Mouse (Mus musculus): ENCODE data around the gene Mlst8. TPM values are rescaled to one million over a fixed set of nuclear protein-coding genes. Genes with fewer than 3 reads are reported as not detected.
A peak's percentile ranks its signal among the peaks of the same experiment; 100 is the strongest.

Mlst8 gene
- total RNA-seq, 2 experiments from 2014 or later, result 36.0 to 44.9 TPM

- Histone ChIP-seq H3K27ac (peak overlapping the region; percentile 96), H3K4me3 (peak overlapping the region; percentile 78)
- TF ChIP-seq CTCF (conservative IDR thresholded peaks at IDR 0.05), result no peak
- DNase-seq (ENCODE audit: low spot score in 2 of 2), result no peak
These were observed 24.6 kb downstream of the Mlst8 start for GRCm38 (mm10) chr17:24454218-24454755.

- Histone ChIP-seq H3K4me3 (no peak overlapping the region; the same call in 1 of the 2 replicates), H3K27ac (no peak overlapping the region)
- no peak for TF ChIP-seq CTCF (conservative IDR thresholded peaks at IDR 0.05)
- DNase-seq (ENCODE audit: low spot score in 2 of 2), result no peak
These were observed 25.5 kb downstream of the Mlst8 start for GRCm38 (mm10) chr17:24453372-24453771.

- no peak overlapping the region for H3K4me3 ChIP-seq
These were observed 27.7 kb downstream of the Mlst8 start for GRCm38 (mm10) chr17:24451220-24451619.

GRCm38 (mm10) chr17:24449507-24449906 is 29.4 kb downstream of the Mlst8 start:
- TF ChIP-seq CTCF (conservative IDR thresholded peaks at IDR 0.05), result no peak

More at GRCm38 (mm10) chr17:24451220-24451619, 27.7 kb downstream of the Mlst8 start:
- TF ChIP-seq CTCF (conservative IDR thresholded peaks at IDR 0.05), result no peak
- H3K27ac ChIP-seq, result no peak overlapping the region
- no peak for DNase-seq (ENCODE audit: low spot score in 2 of 2)

GRCm38 (mm10) chr17:24446590-24446989 is 32.3 kb downstream of the Mlst8 start:
- no peak for TF ChIP-seq CTCF (conservative IDR thresholded peaks at IDR 0.05)

More at GRCm38 (mm10) chr17:24449507-24449906, 29.4 kb downstream of the Mlst8 start:
- Histone ChIP-seq H3K27ac (no peak overlapping the region), H3K4me3 (no peak overlapping the region)
- DNase-seq (ENCODE audit: low spot score in 2 of 2), result no peak

GRCm38 (mm10) chr17:24443409-24443808 is 35.5 kb downstream of the Mlst8 start:
- TF ChIP-seq CTCF (conservative IDR thresholded peaks at IDR 0.05), result no peak
- no peak for DNase-seq (ENCODE audit: low spot score in 2 of 2)
- Histone ChIP-seq H3K27ac (no peak overlapping the region), H3K4me3 (no peak overlapping the region)

More at GRCm38 (mm10) chr17:24446590-24446989, 32.3 kb downstream of the Mlst8 start:
- Histone ChIP-seq H3K27ac (no peak overlapping the region), H3K4me3 (no peak overlapping the region)
- no peak for DNase-seq (ENCODE audit: low spot score in 2 of 2)

GRCm38 (mm10) chr17:24442632-24443155 is 36.2 kb downstream of the Mlst8 start, which contains the start of gene Dnase1l2:
Dnase1l2 (minus strand) TSS chr17:24443105.
- TF ChIP-seq CTCF (conservative IDR thresholded peaks at IDR 0.05), result no peak
- Histone ChIP-seq H3K27ac (no peak within 1 kb of the TSS), H3K4me3 (no peak within 1 kb of the TSS)
- no peak for DNase-seq (ENCODE audit: low spot score in 2 of 2)

- no peak for DNase-seq (ENCODE audit: low spot score in 2 of 2)
- Histone ChIP-seq H3K27ac (no peak overlapping the region), H3K4me3 (no peak overlapping the region)
- TF ChIP-seq CTCF (conservative IDR thresholded peaks at IDR 0.05), result no peak
These were observed 36.8 kb downstream of the Mlst8 start for GRCm38 (mm10) chr17:24442107-24442506.

- TF ChIP-seq CTCF (conservative IDR thresholded peaks at IDR 0.05), result peak; percentile 50
- no peak overlapping the region for H3K4me3 ChIP-seq
- DNase-seq (ENCODE audit: low spot score in 2 of 2), result no peak
- no peak overlapping the region for H3K27ac ChIP-seq
These were observed 37.7 kb downstream of the Mlst8 start for GRCm38 (mm10) chr17:24441148-24441547.

GRCm38 (mm10) chr17:24440377-24440776 is 38.5 kb downstream of the Mlst8 start:
- no peak overlapping the region for H3K4me3 ChIP-seq
- H3K27ac ChIP-seq, result no peak overlapping the region
- TF ChIP-seq CTCF (conservative IDR thresholded peaks at IDR 0.05), result no peak
- no peak for DNase-seq (ENCODE audit: low spot score in 2 of 2)

- TF ChIP-seq CTCF (conservative IDR thresholded peaks at IDR 0.05), result peak; percentile 92
- H3K4me3 ChIP-seq, result no peak overlapping the region
- DNase-seq (ENCODE audit: low spot score in 2 of 2), result no peak
- H3K27ac ChIP-seq, result no peak overlapping the region
These were observed 41.9 kb downstream of the Mlst8 start for GRCm38 (mm10) chr17:24437016-24437415.

GRCm38 (mm10) chr17:24429201-24429983 is 49.5 kb downstream of the Mlst8 start:
- Histone ChIP-seq H3K27ac (peak overlapping the region; percentile 82), H3K4me3 (peak overlapping the region; percentile 26; the same call in 1 of the 2 replicates)
- TF ChIP-seq CTCF (conservative IDR thresholded peaks at IDR 0.05), result no peak
- no peak for DNase-seq (ENCODE audit: low spot score in 2 of 2)

- Histone ChIP-seq H3K27ac (peak overlapping the region; percentile 93), H3K4me3 (peak overlapping the region; percentile 71)
- TF ChIP-seq CTCF (conservative IDR thresholded peaks at IDR 0.05), result no peak
- DNase-seq (ENCODE audit: low spot score in 2 of 2), result no peak
These were observed 51.7 kb downstream of the Mlst8 start for GRCm38 (mm10) chr17:24427170-24427557.

Measured in layer of hippocampus, adult 2 months (tissue).